In genomic region chr1:60898933-60899210, GRCm38 (mm10) we compare ENCODE assay signal across 16 mouse cellular contexts. TPM values are rescaled to one million over a fixed set of nuclear protein-coding genes. Genes with fewer than 3 reads are reported as not detected.
"Had no signal": no experiment of that assay in that cellular context is flagged by ENCODE, and none has a peak within 500 bp of the region (broad histone marks: within the 10 kb centered on the region; RNA-seq: fewer than 3 reads in every experiment).

No protein-coding gene starts in this region.

- H3K36me3 ChIP-seq: limb, embryonic 15.5 days; liver, embryonic 13.5 days; midbrain, embryonic 15.5 days; neural tube, embryonic 12.5 days had no signal

- H3K27ac ChIP-seq: left cerebral cortex, adult 2 months; limb, embryonic 15.5 days; liver, embryonic 13.5 days; midbrain, embryonic 15.5 days; neural tube, embryonic 12.5 days had no signal

- H3K4me2 ChIP-seq: limb, embryonic 15.5 days; liver, embryonic 13.5 days; midbrain, embryonic 11.5 days; midbrain, embryonic 15.5 days; neural tube, embryonic 12.5 days had no signal

- H3K9ac ChIP-seq: limb, embryonic 15.5 days; liver, embryonic 13.5 days; midbrain, embryonic 15.5 days; neural tube, embryonic 12.5 days had no signal

- H3K4me3 ChIP-seq: left cerebral cortex, adult 2 months; limb, embryonic 15.5 days; liver, embryonic 13.5 days; megakaryocyte, embryonic 14.5 days; midbrain, embryonic 15.5 days; neural tube, embryonic 12.5 days had no signal

- H3K4me1 ChIP-seq: limb, embryonic 15.5 days; liver, embryonic 13.5 days; megakaryocyte, embryonic 14.5 days; midbrain, embryonic 15.5 days; neural tube, embryonic 12.5 days had no signal

- DNase-seq: kidney, adult 18-20 months; kidney, postnatal 10 days; kidney, postnatal 4 days; liver, embryonic 13.5 days; lung, adult 18-20 months; thymus, adult 18-20 months; thymus, postnatal 25 days had no signal

- H3K27me3 ChIP-seq: limb, embryonic 15.5 days; liver, embryonic 13.5 days; megakaryocyte, embryonic 14.5 days; midbrain, embryonic 15.5 days; neural tube, embryonic 12.5 days had no signal

- ATAC-seq: midbrain, embryonic 15.5 days had no signal

- H3K9me3 ChIP-seq: limb, embryonic 15.5 days; liver, embryonic 13.5 days; midbrain, embryonic 15.5 days; neural tube, embryonic 12.5 days had no signal

RNA-seq across cellular contexts. Expression of gene Ctla4, which starts 12.1 kb away (rescaled TPM):
- total RNA-seq: layer of hippocampus, postnatal 25 days; left cerebral cortex, adult 2 months; left cerebral cortex, postnatal 25 days had no signal
- polyA plus RNA-seq: kidney, embryonic 14.5 days; liver, embryonic 13.5 days; midbrain, embryonic 11.5 days; midbrain, embryonic 15.5 days; neural tube, embryonic 12.5 days had no signal
